Mouse (Mus musculus) cerebellum, adult 2 months (tissue): ENCODE measurements at regions not wholly inside any gene's neighbourhood (a gene's known extent, or its start where the extent isn't known, plus 50 kb on each side); places are given as distances from the start of the nearest gene placed in this dataset.

Experiments used
- CTCF ChIP-seq: fragments of 200-500 bp; IDR thresholded peaks from 2 replicates; pipeline ENCODE4 v1.5.1; 2011; ENCODE audit warnings: low read depth, mild to moderate bottlenecking, control low read depth, low read length, moderate library complexity, borderline replicate concordance; ENCODE audit not compliant: insufficient read depth
- POLR2A ChIP-seq: fragments of 200-500 bp; IDR thresholded peaks from 2 replicates; pipeline ENCODE4 v1.6.1; 2011; ENCODE audit warnings: low read length, control low read depth, borderline replicate concordance; ENCODE audit not compliant: insufficient read depth

DNA sequence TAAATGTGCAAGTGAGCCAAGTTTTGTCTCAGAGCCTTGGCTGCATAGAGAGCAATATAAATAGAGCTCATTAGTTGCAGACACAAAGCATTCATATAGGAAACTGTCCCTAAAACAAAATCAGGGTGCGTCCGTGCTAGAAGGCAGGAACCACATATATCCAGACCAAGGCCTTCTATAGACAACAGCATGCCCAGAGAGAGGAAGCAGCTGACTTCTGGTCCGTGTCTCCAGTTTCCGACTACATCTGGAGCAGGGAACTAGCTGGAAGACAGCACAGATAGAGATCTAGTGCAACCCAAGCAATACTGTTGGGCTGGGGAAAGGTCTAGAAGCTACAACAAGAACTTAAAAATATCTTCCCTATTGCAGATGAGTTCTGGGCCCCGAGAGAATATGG is 121.0 kb downstream of the Gm12728 start:
- TF ChIP-seq CTCF: no peak
- TF ChIP-seq POLR2A: no peak
